Mouse (Mus musculus): ENCODE results near the gene Clstn1. TPM values are rescaled to one million over a fixed set of nuclear protein-coding genes. Genes with fewer than 3 reads are reported as not detected.
"Not testable (repeated sequence)": the region's sequence is repeated elsewhere in the genome, so short reads cannot be mapped to it uniquely, and the experiment has no call there.

Gene Clstn1
- polyA plus RNA-seq, 1 experiment: 111 TPM

GRCm38 (mm10) chr4:149606766-149607358, 20.6 kb downstream of the Clstn1 start:
- no peak overlapping the region for H3K4me3 ChIP-seq (replicated peaks; ENCODE audit: extremely low read depth, low read depth, low read length)
- WGBS: 62% methylated on average over 15 of the region's 15 CpGs
- DNase-seq: no peak
- TF ChIP-seq POLR2A (IDR thresholded peaks at IDR 0.05; ENCODE audit: borderline replicate concordance, extremely low read depth, low read depth, low read length) (no peak), CTCF (IDR thresholded peaks at IDR 0.05; ENCODE audit: insufficient read depth, low read length) (no peak)
- peaks cover 8% of the 10 kb centered on the region for H3K4me1 ChIP-seq (ENCODE audit: control insufficient read depth, insufficient read depth, low read length)

GRCm38 (mm10) chr4:149607591-149608308, 21.5 kb downstream of the Clstn1 start:
- WGBS: 44% methylated on average over 20 of the region's 20 CpGs
- Histone ChIP-seq H3K4me3 (replicated peaks; ENCODE audit: extremely low read depth, low read depth, low read length) (no peak overlapping the region), H3K4me1 (ENCODE audit: control insufficient read depth, insufficient read depth, low read length) (peaks cover 6% of the 10 kb centered on the region)
- no peak for TF ChIP-seq CTCF (IDR thresholded peaks at IDR 0.05; ENCODE audit: insufficient read depth, low read length)
- no peak for TF ChIP-seq POLR2A (IDR thresholded peaks at IDR 0.05; ENCODE audit: borderline replicate concordance, extremely low read depth, low read depth, low read length)
- DNase-seq: no peak

GRCm38 (mm10) chr4:149608309-149608638, 22.0 kb downstream of the Clstn1 start:
- no peak overlapping the region for H3K4me3 ChIP-seq (replicated peaks; ENCODE audit: extremely low read depth, low read depth, low read length)
- TF ChIP-seq POLR2A (IDR thresholded peaks at IDR 0.05; ENCODE audit: borderline replicate concordance, extremely low read depth, low read depth, low read length) (no peak), CTCF (IDR thresholded peaks at IDR 0.05; ENCODE audit: insufficient read depth, low read length) (no peak)
- no peak for DNase-seq
- peaks cover 6% of the 10 kb centered on the region for H3K4me1 ChIP-seq (ENCODE audit: control insufficient read depth, insufficient read depth, low read length)
- 79% methylated on average over 6 of the region's 6 CpGs for WGBS

- H3K4me1 ChIP-seq (ENCODE audit: control insufficient read depth, insufficient read depth, low read length): peaks cover 6% of the 10 kb centered on the region
- 68% methylated on average over 8 of the region's 8 CpGs for WGBS
- no peak for DNase-seq
- H3K4me3 ChIP-seq (replicated peaks; ENCODE audit: extremely low read depth, low read depth, low read length): no peak overlapping the region
- TF ChIP-seq CTCF (IDR thresholded peaks at IDR 0.05; ENCODE audit: insufficient read depth, low read length) (no peak), POLR2A (IDR thresholded peaks at IDR 0.05; ENCODE audit: borderline replicate concordance, extremely low read depth, low read depth, low read length) (no peak)
Observed at GRCm38 (mm10) chr4:149609256-149610025, 23.2 kb downstream of the Clstn1 start.

GRCm38 (mm10) chr4:149611376-149612044, 25.2 kb downstream of the Clstn1 start:
- DNase-seq: peak; percentile 45
- Histone ChIP-seq H3K4me1 (ENCODE audit: control insufficient read depth, insufficient read depth, low read length) (peaks cover 6% of the 10 kb centered on the region), H3K4me3 (replicated peaks; ENCODE audit: extremely low read depth, low read depth, low read length) (no peak overlapping the region)
- no peak for TF ChIP-seq POLR2A (IDR thresholded peaks at IDR 0.05; ENCODE audit: borderline replicate concordance, extremely low read depth, low read depth, low read length)
- TF ChIP-seq CTCF (IDR thresholded peaks at IDR 0.05; ENCODE audit: insufficient read depth, low read length): peak; percentile 89
- WGBS: 47% methylated on average over 10 of the region's 10 CpGs

- not testable (repeated sequence) for H3K4me1 ChIP-seq (ENCODE audit: control insufficient read depth, insufficient read depth, low read length); H3K4me3 ChIP-seq (replicated peaks; ENCODE audit: extremely low read depth, low read depth, low read length); DNase-seq
- WGBS: 70% methylated on average over 6 of the region's 6 CpGs
Observed at GRCm38 (mm10) chr4:149613497-149613896, 27.2 kb downstream of the Clstn1 start.

- DNase-seq: no peak
- H3K4me1 ChIP-seq (ENCODE audit: control insufficient read depth, insufficient read depth, low read length): no peaks in the 10 kb centered on the region
- H3K4me3 ChIP-seq (replicated peaks; ENCODE audit: extremely low read depth, low read depth, low read length): no peak overlapping the region
- no peak for TF ChIP-seq POLR2A (IDR thresholded peaks at IDR 0.05; ENCODE audit: borderline replicate concordance, extremely low read depth, low read depth, low read length)
- TF ChIP-seq CTCF (IDR thresholded peaks at IDR 0.05; ENCODE audit: insufficient read depth, low read length): no peak
- 98% methylated on average over 3 of the region's 3 CpGs for WGBS
Observed at GRCm38 (mm10) chr4:149614869-149615268, 28.6 kb downstream of the Clstn1 start.

- not testable (repeated sequence) for H3K4me1 ChIP-seq (ENCODE audit: control insufficient read depth, insufficient read depth, low read length); DNase-seq; H3K4me3 ChIP-seq (replicated peaks; ENCODE audit: extremely low read depth, low read depth, low read length)
- WGBS: 76% methylated on average over 3 of the region's 3 CpGs
Observed at GRCm38 (mm10) chr4:149616999-149617398, 30.7 kb downstream of the Clstn1 start.

- WGBS: 60% methylated on average over 8 of the region's 8 CpGs
- H3K4me3 ChIP-seq (replicated peaks; ENCODE audit: extremely low read depth, low read depth, low read length): no peak overlapping the region
- H3K4me1 ChIP-seq (ENCODE audit: control insufficient read depth, insufficient read depth, low read length): no peaks in the 10 kb centered on the region
- DNase-seq: no peak
- no peak for TF ChIP-seq CTCF (IDR thresholded peaks at IDR 0.05; ENCODE audit: insufficient read depth, low read length)
- no peak for TF ChIP-seq POLR2A (IDR thresholded peaks at IDR 0.05; ENCODE audit: borderline replicate concordance, extremely low read depth, low read depth, low read length)
Observed at GRCm38 (mm10) chr4:149619988-149620387, 33.7 kb downstream of the Clstn1 start.

Measured in lung, adult 2 months (tissue).